In genomic region chr8:83764717-83765116, GRCm38 (mm10) we compare ENCODE assay signal across 24 mouse cellular contexts.
"Had no signal": no experiment of that assay in that cellular context is flagged by ENCODE, and none has a peak within 500 bp of the region (broad histone marks: within the 10 kb centered on the region; RNA-seq: fewer than 3 reads in every experiment).

No protein-coding gene starts in this region.

- ATAC-seq: hindbrain, postnatal 0 days; intestine, embryonic 16.5 days; liver, embryonic 12.5 days had no signal

- H3K4me2 ChIP-seq: heart, embryonic 11.5 days; heart, embryonic 13.5 days; heart, embryonic 15.5 days; hindbrain, embryonic 13.5 days; hindbrain, embryonic 15.5 days; kidney, embryonic 15.5 days; limb, embryonic 13.5 days; limb, embryonic 15.5 days; liver, embryonic 12.5 days had no signal

- H3K9me3 ChIP-seq: heart, embryonic 15.5 days; hindbrain, embryonic 13.5 days; hindbrain, embryonic 15.5 days; kidney, embryonic 15.5 days; limb, embryonic 15.5 days had no signal

- DNase-seq: gastrocnemius, postnatal 14 days; gastrocnemius, postnatal 36 days; heart, adult 11 months; heart, adult 2 months; heart, postnatal 14 days; heart, postnatal 36 days; kidney, adult 2 months; kidney, adult 9 months; kidney, postnatal 14 days; kidney, postnatal 36 days; layer of hippocampus, adult 9-11 months; layer of hippocampus, postnatal 36 days had no signal

- H3K36me3 ChIP-seq: heart, embryonic 13.5 days; heart, embryonic 15.5 days; hindbrain, embryonic 13.5 days; hindbrain, embryonic 15.5 days; kidney, embryonic 15.5 days; limb, embryonic 13.5 days; limb, embryonic 15.5 days; liver, embryonic 12.5 days had no signal

- H3K9ac ChIP-seq: heart, embryonic 13.5 days; heart, embryonic 15.5 days; hindbrain, embryonic 13.5 days; hindbrain, embryonic 15.5 days; kidney, embryonic 15.5 days; limb, embryonic 13.5 days; limb, embryonic 15.5 days; liver, embryonic 12.5 days had no signal

- H3K4me3 ChIP-seq: heart, adult 2 months; heart, embryonic 13.5 days; heart, embryonic 15.5 days; hindbrain, embryonic 13.5 days; hindbrain, embryonic 15.5 days; kidney, embryonic 15.5 days; limb, embryonic 13.5 days; limb, embryonic 15.5 days; liver, embryonic 12.5 days had no signal

- H3K27me3 ChIP-seq: hindbrain, embryonic 13.5 days; hindbrain, embryonic 15.5 days; kidney, embryonic 15.5 days; limb, embryonic 13.5 days; limb, embryonic 15.5 days; liver, embryonic 12.5 days had no signal

- H3K4me1 ChIP-seq: hindbrain, embryonic 13.5 days; hindbrain, embryonic 15.5 days; kidney, embryonic 15.5 days; limb, embryonic 13.5 days; limb, embryonic 15.5 days had no signal

- H3K27ac ChIP-seq: heart, adult 2 months; heart, embryonic 13.5 days; heart, embryonic 15.5 days; hindbrain, embryonic 13.5 days; hindbrain, embryonic 15.5 days; hindbrain, postnatal 0 days; kidney, embryonic 15.5 days; kidney, postnatal 0 days; limb, embryonic 13.5 days; limb, embryonic 15.5 days; liver, embryonic 12.5 days had no signal
